Mouse (Mus musculus) MEL (cell line): Measurements from ENCODE around the gene Naga.
A peak's percentile ranks its signal among the peaks of the same experiment; 100 is the strongest.

Source experiments
- CHD2 ChIP-seq: IDR thresholded peaks from 2 replicates; pipeline ENCODE4 v1.6.1; 2011; ENCODE audit warnings: low read length, improper control_type of control experiment
- CTCF ChIP-seq, 3 experiments: IDR thresholded peaks in 2 of 3; conservative IDR thresholded peaks in 1 of 3; 2 replicates each; pipeline ENCODE4 v1.5.1; 2011 to 2012; ENCODE audit warnings: low read length in 3 of 3, low read depth in 2 of 3, mild to moderate bottlenecking in 2 of 3, improper control_type of control experiment in 1 of 3, inconsistent platforms in 1 of 3, mixed read lengths in 1 of 3, moderate library complexity in 1 of 3; ENCODE audit not compliant: control insufficient read depth in 1 of 3, insufficient read depth in 1 of 3, poor library complexity in 1 of 3, severe bottlenecking in 1 of 3
- E2F4 ChIP-seq: IDR thresholded peaks from 2 replicates; pipeline ENCODE4 v1.6.1; 2011; ENCODE audit warnings: low read depth, low read length, improper control_type of control experiment, borderline replicate concordance
- EP300 ChIP-seq, 2 experiments: IDR thresholded peaks; 2 replicates each; pipeline ENCODE4 v1.6.1; 2011; ENCODE audit warnings: improper control_type of control experiment in 2 of 2, low read length in 2 of 2, low read depth in 1 of 2, mild to moderate bottlenecking in 1 of 2
- GABPA ChIP-seq: IDR thresholded peaks from 2 replicates; pipeline ENCODE4 v1.6.1; 2012; ENCODE audit warnings: low read depth, mild to moderate bottlenecking, inconsistent platforms, low read length, improper control_type of control experiment, moderate library complexity
- GATA1 ChIP-seq: IDR thresholded peaks from 2 replicates; pipeline ENCODE4 v1.6.1; 2011; ENCODE audit warnings: low read depth, low read length, improper control_type of control experiment
- MAFK ChIP-seq: IDR thresholded peaks from 2 replicates; pipeline ENCODE4 v1.6.1; 2011; ENCODE audit warnings: low read depth, mild to moderate bottlenecking, low read length, improper control_type of control experiment, borderline replicate concordance
- NELFE ChIP-seq: IDR thresholded peaks from 2 replicates; pipeline ENCODE4 v1.6.1; 2011; ENCODE audit warnings: low read depth, low read length, improper control_type of control experiment
- POLR2A ChIP-seq, 2 experiments: IDR thresholded peaks; 2 replicates each; pipeline ENCODE4 v1.6.1; 2011 to 2012; ENCODE audit warnings: low read length in 2 of 2, mild to moderate bottlenecking in 2 of 2, control low read depth in 1 of 2, improper control_type of control experiment in 1 of 2, low read depth in 1 of 2, moderate library complexity in 1 of 2; ENCODE audit not compliant: control insufficient read depth in 1 of 2, insufficient read depth in 1 of 2, poor library complexity in 1 of 2
- POLR2AphosphoS2 ChIP-seq: IDR thresholded peaks from 2 replicates; pipeline ENCODE4 v1.6.1; 2011; ENCODE audit warnings: low read length, improper control_type of control experiment
- RAD21 ChIP-seq: IDR thresholded peaks from 2 replicates; pipeline ENCODE4 v1.6.1; 2011; ENCODE audit warnings: mild to moderate bottlenecking, low read depth, low read length, improper control_type of control experiment
- SIN3A ChIP-seq: IDR thresholded peaks from 2 replicates; pipeline ENCODE4 v1.6.1; 2012; ENCODE audit warnings: low read length, improper control_type of control experiment, inconsistent platforms
- TCF12 ChIP-seq: IDR thresholded peaks from 2 replicates; pipeline ENCODE4 v1.6.1; 2014; ENCODE audit warnings: low read depth, mild to moderate bottlenecking, inconsistent platforms, low read length, improper control_type of control experiment, moderate library complexity
- ZC3H11A ChIP-seq: IDR thresholded peaks from 2 replicates; pipeline ENCODE4 v1.6.1; 2012; ENCODE audit warnings: low read depth, mild to moderate bottlenecking, inconsistent platforms, low read length, improper control_type of control experiment

DNA sequence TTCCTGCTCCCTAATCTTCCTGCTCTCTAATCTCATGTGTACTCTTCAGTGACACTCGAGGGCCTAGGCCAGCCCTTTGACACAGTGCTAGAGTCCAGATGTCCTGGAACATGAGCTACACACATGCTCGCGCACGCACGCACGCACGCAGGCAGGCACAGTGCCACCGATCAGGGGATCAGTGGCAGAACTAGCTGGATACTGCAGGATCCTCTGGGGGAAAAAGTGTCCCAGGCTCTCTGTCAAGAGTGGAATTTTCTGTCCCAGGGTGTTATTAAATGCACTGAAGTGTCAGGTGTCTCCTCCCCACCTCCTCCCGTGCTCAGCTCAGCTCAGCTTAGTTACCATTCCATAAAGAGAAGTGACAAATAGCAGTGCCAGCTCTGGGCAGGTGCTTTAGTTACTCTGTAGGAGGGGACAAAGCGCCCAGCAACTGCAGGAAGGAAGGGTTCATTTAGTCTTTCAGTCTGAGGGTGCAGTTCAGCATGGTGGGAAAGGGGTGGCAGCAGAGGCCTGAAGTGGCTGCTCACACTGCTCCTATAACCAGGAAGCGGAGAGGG is 22.8 kb upstream of the Naga start:
- peak in 2 of 3 experiments; percentile 25 to 27; a peak in 3 of 6 replicates for TF ChIP-seq CTCF (IDR thresholded peaks at IDR 0.05 in 2 of 3, conservative IDR thresholded peaks at IDR 0.05 in 1 of 3; ENCODE audit: control insufficient read depth in 1 of 3, insufficient read depth in 1 of 3, low read depth in 2 of 3, low read length in 3 of 3, poor library complexity in 1 of 3, severe bottlenecking in 1 of 3)
- TF ChIP-seq MAFK: no peak
- no peak for TF ChIP-seq SIN3A
- no peak for TF ChIP-seq NELFE
- peak; percentile 31 for TF ChIP-seq RAD21
- TF ChIP-seq ZC3H11A: peak; percentile 26
- no peak for TF ChIP-seq E2F4
- no peak for TF ChIP-seq POLR2A (IDR thresholded peaks at IDR 0.05; ENCODE audit: control insufficient read depth in 1 of 2, insufficient read depth in 1 of 2, low read depth in 1 of 2, low read length in 2 of 2, poor library complexity in 1 of 2)
- no peak for TF ChIP-seq POLR2AphosphoS2
- no peak for TF ChIP-seq CHD2
- TF ChIP-seq TCF12: no peak
- TF ChIP-seq GATA1: no peak
- no peak for TF ChIP-seq EP300 (IDR thresholded peaks at IDR 0.05; ENCODE audit: low read depth in 1 of 2, low read length in 2 of 2)
- TF ChIP-seq GABPA: no peak
